Mouse (Mus musculus): ENCODE measurements around the gene Nfxl1.

The Nfxl1 gene

DNA sequence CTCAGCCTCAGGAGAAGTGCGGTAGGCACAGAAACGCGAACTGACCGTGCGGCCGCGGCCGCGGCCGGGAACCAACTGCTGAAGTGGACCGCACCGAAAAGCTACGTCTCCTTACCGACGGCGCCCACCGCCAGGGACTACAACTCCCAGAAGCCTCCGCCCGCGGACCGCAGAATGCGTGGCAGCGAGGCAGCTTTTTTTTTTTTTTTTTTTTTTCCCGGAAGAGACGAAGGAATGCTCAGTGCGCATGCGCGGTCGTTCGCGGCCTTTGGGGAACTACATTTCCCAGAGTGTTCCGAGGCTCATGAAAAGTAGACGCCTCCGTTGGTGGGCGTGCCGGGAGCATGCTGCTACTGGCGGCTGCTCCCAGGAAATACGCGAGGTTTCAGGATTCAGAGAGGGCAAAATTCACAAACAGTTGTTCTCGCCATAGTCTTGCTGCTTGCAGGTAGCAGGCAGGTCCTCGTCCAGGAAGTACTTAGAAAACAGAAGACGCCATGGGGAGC, at the start of gene Nfxl1:
Nfxl1 (minus strand) TSS at position 141 of the 506 bp plus-strand sequence.
- WGBS = under 1% methylated on average over 42 of the region's 42 CpGs

DNA sequence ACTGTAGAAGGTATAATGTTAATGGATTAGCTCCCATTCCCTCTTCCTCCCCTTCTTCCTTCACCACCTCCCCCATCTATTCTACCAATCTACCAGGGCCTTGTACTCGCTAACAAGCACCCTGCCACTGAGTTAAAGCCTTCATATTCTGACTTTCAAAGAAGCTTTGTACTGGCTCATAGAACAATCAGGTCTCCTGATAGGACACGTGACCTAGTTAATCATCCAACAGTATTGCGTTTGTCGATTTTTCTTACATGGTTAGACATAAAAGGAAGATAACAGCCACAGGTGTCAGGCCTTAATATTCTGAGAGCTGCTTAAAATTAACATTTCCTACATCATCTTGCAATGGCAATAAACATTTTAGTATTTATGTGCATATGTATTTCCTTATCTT, 43.7 kb upstream of the Nfxl1 start:
- WGBS = 87% methylated on average over 4 of the region's 4 CpGs

DNA sequence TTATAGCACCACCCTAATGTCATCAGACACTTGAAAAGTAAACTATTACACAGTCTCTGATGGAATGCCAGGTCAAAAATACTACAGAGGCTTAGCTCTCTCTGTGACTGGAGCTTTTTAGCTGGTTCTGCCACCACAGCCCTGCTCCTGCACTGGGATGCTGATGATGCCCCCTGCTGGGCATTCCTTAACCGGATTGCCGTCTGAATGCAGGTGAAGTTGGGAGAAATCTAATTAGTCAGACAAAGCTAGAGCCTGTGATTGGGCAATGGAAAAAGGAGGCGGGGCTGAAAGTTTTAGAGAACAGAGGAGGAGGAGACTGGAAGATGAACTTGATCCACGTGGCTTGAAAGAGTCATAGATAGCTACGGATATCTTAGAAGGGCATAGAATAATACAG, 41.5 kb upstream of the Nfxl1 start:
- whole genome bisulfite sequencing = 14% methylated on average over 5 of the region's 5 CpGs

DNA sequence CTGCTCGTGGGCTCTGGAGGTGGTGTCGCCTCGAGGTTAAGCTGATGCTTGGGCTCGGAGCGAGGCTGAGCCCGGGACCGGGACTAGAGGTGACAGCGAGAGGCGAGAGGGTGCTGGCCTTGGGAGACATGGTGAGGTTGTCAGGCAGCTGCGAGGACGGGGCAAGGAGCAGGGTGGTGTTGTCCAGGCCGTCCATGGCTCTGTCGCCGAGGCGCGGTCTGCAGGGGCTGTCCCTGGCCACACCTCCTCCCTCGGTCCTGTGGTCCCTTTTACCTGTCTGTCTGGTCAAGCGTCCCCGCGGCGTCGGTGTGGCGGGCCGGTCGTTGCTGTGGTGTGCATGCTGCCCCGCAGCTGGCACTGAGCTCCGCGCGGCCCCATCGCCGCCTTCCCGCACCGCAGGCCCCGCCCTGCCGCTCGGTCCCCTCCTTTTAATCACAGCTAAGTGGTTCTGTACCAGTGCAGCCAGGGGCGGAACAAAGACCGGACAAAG, 27.8 kb upstream of the Nfxl1 start, which contains the start of gene Gm5868:
Gm5868 (minus strand) TSS at position 360 of the 490 bp plus-strand sequence.
- 6% methylated on average over 38 of the region's 38 CpGs for WGBS

DNA sequence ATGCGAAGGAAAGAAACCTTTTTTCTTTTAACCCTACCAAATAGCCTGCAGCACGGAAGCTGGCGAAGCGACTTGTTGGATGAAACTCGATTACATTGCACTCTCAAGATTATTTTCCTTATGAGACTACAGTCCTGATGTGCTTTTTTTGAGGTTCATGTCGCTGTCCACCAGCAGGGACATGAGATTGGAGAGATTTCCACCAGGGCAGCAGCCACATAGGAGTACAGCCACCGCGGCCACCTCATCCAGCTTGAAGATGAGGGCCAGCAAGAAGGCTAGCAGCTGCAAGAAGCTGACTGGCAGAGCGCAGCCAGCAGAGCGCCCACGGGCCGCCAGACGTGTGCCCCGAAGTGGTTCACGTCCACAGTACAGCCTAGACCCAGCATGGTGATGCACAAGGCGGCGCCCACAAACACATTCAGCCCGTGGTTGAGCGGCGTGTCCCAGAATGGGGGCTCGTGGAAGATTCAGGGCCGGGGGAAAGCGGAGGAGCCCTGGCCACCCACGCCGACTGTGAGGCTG, 27.2 kb upstream of the Nfxl1 start:
- 45% methylated on average over 25 of the region's 25 CpGs for WGBS

DNA sequence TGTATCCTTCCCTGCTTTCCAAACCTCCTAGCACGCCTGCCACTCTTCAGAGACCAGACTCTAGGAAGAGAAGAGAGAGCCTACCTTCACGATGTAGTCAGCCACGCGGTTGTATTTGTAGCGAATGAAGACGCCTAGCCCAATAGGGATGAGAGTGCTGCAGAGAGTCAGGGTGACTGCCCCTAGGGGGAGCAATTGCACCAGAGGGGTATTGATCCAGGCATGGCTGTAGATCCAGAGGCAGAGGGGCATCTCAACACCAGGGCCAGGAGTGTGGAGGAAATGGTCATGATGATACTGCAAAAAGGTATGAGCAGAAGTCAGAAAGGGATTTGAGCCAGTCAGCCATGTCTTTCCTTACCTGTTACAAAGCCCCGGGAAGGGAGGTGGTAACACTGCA, 26.6 kb upstream of the Nfxl1 start:
- 61% methylated on average over 7 of the region's 7 CpGs for WGBS

DNA sequence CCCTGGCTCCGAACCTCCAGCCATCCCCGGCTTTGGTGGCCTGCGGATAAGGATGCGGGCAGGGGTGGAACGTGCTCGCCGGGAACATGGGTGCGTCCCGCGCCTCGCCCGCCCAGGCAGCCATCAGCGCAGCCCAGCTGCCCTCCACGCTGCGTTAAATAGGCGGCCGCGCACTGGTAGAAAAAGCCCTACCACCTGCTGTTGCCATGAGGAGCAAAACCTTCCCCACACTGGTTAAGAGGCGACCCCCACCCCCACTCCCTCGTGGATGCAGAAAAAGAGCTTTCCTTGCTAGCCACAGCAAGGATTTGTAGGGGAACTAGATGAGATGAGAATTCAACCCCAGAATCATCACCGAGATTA, 21.5 kb upstream of the Nfxl1 start, which contains the start of gene Zar1:
Zar1 (minus strand) TSS at position 285 of the 363 bp plus-strand sequence.
- WGBS = 24% methylated on average over 20 of the region's 21 CpGs

DNA sequence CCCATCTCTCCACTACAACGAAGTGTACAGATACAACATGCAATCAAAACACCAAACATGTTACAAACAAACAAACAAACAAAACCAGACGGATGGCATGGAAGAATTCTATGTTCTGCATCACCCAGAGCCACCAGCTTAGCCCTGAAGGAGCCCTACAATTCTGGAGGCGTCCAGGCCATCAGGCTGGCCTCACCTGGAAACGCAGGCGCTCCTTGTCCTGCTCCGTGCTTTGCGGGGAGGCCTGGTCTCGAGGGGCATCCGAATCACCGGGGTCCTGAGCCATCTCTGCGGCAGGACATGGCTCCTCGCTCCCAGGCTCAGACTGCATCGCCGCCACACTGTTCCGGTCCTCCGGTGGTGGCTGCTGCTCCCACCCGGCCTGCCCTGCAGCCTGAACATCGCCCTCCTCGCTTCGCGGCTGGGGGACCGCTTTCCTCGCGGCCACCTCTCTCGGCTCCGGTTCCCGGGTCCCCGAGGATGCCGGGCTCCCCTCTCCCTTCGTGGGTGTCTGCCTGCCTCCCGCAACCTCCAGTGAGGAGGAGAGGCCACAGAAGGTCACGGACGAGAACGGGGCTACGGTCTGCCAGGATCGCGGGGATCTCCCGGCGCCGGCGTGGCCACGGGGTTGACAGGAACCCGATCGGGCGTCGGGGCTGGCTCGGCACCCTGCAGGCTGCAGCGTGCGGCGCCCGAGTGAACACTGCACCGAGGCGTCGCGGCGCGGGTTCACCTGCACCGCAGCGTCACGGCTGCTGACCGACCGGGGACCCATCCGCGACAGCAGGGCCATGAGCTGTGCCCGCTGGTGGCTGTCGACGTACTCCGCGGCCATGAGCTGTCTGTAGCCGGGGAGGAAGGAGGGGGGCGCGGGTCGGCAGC, 20.8 kb upstream of the Nfxl1 start:
- 6% methylated on average over 71 of the region's 73 CpGs for WGBS

DNA sequence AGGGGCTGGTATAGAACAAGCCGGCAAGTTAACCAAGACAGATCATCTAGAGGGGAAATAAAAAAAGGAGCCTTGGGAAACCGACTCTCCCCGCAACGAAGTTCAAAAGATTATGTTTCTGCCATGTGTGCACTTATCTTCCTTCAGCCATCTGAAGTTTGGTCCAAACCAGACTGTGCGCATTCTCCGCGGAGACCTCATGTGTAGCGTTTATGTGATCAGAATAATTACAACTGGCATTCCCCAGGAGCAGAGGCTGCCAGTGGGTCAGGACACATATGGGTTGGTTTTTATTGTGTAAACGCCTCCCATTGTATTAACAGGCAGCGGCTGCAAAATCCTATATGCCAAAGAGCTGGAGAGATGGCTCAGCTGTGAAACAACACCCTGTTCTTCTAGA, 20.1 kb upstream of the Nfxl1 start:
- 65% methylated on average over 10 of the region's 10 CpGs for WGBS

DNA sequence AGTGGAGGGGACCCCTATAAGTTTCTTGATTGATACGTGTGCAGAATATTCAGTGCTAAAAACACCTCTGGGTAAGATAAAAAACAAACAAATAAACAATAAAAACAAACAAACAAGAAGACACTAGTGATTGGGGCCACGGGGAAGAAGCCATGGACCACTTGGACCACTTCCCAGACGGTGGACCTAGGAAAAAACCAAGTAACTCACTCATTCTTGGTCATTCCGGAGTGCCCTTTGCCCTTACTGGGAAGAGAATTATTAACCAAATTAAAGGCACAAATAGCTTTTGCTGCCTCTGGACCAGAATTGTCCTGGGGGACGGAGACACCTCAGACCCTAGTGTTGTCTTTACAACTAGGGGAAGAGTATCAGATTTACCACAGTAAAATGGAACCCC, 6.1 kb upstream of the Nfxl1 start:
- 87% methylated on average over 5 of the region's 5 CpGs for WGBS

DNA sequence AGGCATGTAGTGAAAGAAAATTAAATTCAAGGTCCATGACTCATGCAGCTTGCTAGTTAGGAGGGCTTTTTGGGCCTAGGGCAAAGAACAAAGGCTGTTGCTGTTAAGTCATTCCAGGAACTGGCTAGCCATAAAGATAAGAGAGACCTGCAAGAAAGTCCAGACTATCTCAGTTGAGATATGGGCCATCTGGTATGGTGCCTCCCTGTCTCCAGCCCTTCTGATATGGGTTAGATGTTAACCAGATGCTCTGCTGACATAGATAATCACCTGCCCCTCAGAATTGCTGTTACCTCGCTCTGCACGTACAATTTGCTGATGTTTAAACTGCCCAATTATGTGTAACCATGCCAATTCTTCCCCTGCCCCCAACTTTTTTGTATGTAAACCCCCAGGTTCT, 3.7 kb upstream of the Nfxl1 start:
- WGBS = 97% methylated on average over 2 of the region's 2 CpGs

DNA sequence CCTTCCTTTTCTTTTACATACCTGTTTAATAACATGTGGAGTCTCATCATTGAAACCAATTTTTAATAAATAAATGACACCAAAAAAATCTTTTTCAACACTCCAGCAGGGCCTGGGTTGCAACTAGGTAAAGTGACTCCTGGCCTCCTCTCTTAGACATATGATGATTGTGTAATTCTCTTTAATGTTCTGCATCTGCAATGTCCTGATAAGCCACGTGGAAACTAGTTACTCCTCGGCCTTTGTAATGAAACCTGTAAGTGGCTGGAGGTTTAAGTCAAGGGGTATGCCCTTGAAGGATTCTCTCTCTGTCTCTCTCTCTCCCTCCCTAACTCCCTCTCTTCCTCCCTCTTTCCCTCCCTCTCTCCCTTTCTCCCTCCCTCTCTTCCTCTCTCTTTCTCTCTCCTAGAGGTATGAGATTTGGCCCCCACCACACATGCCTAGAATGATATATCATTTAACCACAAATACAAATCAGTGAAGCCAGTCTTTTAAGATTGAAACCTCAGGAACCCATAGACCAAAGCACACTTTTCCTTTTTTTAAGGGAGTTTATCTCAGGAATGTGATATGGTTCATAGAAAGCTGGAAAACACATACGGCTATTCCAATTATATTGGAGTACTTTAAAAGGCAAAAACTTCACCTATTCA, 1.6 kb upstream of the Nfxl1 start:
- 92% methylated on average over 3 of the region's 3 CpGs for WGBS

DNA sequence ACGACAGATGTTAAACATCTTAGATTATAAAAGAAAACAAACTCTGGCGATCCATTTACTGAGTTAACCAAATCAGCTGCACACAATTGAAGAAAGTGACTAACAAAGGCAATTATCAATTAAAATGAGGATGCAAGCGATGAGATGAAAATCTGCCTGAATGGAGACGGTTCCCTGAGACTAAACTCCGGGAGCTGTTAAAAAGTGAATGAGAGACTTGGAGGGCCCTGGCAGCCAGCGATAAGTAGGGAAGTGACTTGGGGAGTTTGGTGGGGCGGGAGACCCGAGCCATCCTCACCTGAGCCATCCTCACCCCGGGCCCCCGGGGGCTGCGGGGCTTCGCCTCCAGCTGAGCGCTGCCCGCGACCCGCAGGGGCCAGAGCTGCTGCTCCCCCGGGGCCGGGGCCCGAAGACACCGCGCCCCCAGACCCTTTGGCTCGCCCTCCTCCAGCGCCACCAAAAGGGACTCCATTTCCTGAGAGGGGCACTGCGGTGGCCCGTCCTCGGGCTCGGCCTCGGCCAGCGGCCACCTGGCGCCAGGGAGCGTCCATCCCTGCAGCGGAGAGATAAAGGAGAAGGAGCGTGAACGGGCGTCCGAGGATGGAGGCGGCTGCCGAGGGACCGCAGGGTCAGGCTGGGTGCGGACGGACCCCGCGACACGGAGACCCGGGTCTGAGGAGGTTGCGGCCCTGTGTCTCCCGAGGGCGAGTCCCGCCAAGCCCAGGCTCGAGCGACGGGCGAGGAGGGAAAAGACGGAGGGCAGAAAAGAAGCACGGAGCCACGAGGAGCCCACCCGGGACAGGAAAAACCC, 563 bp downstream of the Nfxl1 start:
- WGBS = under 1% methylated on average over 57 of the region's 57 CpGs

DNA sequence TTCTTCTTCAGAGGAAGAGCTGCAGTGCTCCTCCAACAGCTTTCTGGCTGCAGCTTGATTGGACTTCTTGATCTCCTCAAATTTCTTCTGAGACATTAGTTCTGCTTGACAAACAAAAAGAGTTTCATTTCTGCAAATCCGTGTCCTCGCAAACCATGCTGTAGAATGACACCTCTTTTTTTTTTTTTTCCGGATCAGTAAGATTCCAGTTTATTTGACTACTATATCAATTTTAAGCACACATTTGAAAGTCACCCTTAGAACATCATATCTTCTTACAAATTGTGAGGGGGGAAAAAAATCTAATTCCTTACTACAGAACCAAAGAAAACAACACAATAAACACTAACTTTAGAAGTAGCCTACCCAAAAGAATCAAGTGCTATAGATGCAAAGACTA, 3.2 kb downstream of the Nfxl1 start:
- 82% methylated on average over 3 of the region's 3 CpGs for WGBS

DNA sequence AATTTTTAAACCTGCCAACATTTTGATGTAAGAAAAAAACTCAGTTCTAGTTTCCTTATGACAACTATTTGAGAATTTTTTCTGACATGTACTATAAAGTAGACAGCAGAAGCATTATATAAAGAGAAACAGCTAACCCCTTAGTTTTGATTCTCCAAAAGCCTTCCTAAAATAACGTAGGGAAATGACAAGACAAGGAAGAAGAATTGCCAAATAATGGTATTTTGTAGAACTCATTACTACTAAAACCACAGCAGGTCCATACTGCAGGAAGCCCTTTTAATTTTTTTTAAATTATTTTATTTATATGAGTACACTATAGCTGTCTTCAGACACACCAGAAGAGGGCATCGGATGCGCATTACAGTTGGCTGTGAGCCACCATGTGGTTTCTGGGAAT, 8.3 kb downstream of the Nfxl1 start:
- 73% methylated on average over 3 of the region's 3 CpGs for WGBS

DNA sequence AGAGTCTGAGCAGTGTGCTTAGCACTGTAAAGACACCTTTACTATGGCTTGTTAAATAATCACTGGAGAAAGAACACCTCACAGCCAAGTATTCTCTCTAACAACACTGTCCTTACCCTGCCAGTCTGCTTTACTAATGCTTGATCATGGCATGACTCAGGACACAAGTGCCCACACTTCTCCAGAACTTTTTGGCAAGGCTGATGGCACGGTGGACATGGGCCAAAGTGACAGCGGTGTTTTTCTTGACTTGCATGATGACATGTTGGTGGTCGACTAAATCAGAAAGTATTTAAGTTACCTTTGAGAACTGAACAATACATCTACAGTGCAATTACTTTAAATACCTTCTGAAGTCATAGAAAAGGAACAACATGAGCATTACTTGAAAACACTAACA, 30.6 kb downstream of the Nfxl1 start:
- WGBS = 75% methylated on average over 3 of the region's 3 CpGs

DNA sequence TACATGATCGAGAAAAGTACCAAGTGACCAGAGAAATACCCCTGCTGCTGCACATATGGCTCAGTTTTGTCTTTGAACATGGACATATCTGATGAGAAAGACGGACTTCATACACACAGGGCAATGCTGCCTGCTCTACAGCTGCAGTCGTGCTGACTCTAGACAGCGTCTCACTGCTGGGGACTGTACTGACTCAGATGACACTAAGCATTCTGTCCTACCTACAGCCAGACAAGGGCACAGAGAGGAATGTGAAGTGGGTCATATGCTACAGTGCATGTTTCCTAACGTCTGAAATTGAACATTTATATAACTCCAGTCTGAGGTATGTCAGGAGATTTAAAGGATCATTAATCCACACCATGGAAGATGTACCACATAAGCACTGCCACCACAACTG, 45.7 kb downstream of the Nfxl1 start:
- 86% methylated on average over 5 of the region's 5 CpGs for WGBS

DNA sequence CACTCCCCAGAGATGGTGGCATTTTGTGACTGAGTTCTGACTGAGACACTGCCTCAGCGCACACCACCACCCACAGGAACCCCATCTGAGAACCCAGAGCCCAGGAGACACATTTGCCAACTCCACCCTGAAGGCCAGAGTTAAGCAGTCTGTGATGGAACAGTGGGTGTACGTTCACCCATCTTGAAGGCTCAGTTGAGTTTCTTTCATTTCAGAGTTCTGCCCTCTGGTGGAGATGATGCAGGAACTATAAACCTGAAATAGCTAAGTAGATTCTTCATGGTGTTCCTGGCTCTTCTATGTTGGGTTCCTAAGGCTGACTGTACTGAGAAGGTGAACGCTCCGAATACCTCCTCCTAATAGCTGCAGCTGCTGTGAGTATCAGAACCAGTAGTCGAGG, 53.7 kb downstream of the Nfxl1 start:
- 66% methylated on average over 5 of the region's 5 CpGs for WGBS

DNA sequence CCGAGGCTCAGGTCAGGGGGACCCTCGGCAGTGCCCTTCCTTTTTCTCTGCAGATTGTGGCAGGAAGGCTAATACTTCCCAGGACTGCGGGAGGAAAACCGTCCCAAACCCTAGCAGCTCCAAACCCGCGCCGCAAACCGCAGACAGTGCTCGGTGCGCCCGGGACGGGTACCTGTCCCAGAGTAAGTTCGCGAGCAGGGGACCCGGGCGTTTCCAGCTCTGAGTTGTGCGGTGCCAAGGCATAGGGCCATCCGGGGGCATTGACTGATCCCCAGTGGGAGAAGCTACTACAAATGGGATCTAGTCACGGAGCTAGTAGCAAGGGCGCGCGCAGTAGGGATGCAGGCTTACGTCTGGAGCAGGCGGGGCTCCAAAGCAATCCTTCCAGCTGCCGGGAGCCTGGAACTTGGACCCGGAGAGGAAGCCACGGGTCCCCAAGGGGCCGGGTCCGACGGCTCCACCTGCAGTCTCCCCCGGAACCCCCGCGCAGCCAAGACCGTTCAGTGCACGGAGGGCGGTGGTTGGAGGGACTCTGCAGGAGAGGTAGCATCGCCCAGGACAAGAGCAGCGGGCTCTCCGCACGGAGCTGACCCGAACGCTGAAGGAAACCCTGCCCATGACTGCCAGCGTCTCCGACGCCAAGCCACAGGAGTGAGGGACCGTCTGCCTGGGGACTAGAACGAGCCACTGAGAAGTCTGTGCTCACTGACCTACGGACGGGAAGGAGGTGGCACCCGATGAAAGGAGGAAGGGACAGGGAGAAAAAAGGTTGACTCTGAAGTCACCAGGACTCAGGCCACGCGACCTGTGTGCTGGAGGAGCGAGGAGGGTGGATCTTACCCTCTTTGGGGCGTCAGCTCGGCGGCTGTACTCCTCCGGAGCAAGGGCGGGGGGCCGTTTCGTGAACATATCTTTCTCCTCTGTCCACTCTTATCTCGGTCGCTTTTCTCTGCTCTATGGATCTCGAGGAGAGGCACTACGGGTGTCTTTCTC, 55.7 kb downstream of the Nfxl1 start, which contains the start of gene Corin:
Corin (minus strand) TSS at position 943 of the 993 bp plus-strand sequence.
- WGBS = 3% methylated on average over 64 of the region's 64 CpGs

DNA sequence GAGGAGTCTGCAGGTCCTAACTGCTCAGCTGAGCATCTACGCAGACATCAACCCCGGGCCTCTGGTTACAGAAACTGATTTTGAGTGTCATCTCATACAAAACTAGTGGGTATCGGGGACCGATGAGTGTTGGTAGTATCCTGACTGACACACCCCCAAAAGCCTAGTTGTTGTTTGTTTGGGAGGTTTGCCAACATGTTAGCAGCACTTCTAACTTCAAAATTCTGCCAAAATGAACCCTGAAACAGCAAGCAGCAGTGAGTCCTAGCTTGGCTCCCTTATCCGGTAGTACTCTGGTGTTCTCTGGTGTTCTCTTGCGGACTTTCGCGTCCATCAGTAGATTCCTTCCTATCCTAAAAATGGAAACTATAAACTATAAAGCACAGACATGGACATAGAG, 56.7 kb downstream of the Nfxl1 start:
- 62% methylated on average over 8 of the region's 8 CpGs for WGBS

All from cerebral cortex, adult 2 months (tissue).